Mouse (Mus musculus): ENCODE results near the gene Nme7.

DNA sequence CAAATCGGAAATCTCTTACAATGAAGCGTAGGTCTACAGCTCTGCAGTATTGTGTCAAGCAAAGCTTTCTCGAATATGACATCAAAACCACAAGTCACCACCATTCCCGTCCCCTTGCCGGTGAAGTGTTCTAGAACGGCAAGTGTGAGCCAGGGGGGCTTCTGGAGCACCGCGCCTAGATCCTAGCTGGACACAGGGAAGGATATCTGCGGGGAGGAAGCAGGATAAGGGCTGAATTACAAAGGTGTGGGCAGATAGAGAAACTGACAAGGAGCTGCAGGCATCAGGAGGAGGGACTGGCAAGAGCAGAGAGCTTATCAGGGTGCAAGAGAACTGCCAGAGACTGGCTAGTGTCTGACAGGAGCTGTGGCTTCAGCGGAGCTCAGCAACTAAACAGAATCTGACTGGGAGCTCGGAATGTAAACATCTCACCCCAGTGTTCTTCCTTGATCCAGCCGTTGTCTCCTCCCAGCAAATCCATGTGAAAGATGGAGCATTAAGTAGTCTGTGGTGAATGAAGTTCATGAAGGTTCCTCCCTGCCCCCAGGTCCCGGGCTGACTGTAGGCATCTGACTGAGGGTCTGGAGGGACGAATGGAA, 15.7 kb downstream of the Nme7 start:
- TF ChIP-seq CTCF (IDR thresholded peaks at IDR 0.05; ENCODE audit: borderline replicate concordance, insufficient read depth, low read depth, low read length) (no peak), POLR2A (IDR thresholded peaks at IDR 0.05; ENCODE audit: borderline replicate concordance, insufficient read depth, low read length) (no peak)
